Mouse (Mus musculus) lung, adult 2 months (tissue): ENCODE results near the gene Ifih1. TPM values are rescaled to one million over a fixed set of nuclear protein-coding genes. Genes with fewer than 3 reads are reported as not detected.
A peak's percentile ranks its signal among the peaks of the same experiment; 100 is the strongest.

Experiments
- DNase-seq: peaks from one replicate; pipeline ENCODE4 v3.0.0; 2022
- H3K4me1 ChIP-seq: fragments of 200-500 bp; 2 replicates; pipeline ENCODE4 v1.6.1; 2011; ENCODE audit warnings: low read length; ENCODE audit not compliant: control insufficient read depth, insufficient read depth
- H3K4me3 ChIP-seq: fragments of 200-500 bp; replicated peaks from 2 replicates; pipeline ENCODE3; 2011; ENCODE audit warnings: low read depth, mild to moderate bottlenecking, control low read depth, low read length; ENCODE audit errors: extremely low read depth
- CTCF ChIP-seq: fragments of 200-500 bp; IDR thresholded peaks from 2 replicates; pipeline ENCODE4 v1.5.1; 2011; ENCODE audit warnings: mild to moderate bottlenecking, low read length, control low read depth; ENCODE audit not compliant: insufficient read depth
- POLR2A ChIP-seq: fragments of 200-500 bp; IDR thresholded peaks from 2 replicates; pipeline ENCODE4 v1.6.1; 2011; ENCODE audit warnings: low read depth, mild to moderate bottlenecking, control low read depth, low read length, borderline replicate concordance; ENCODE audit errors: extremely low read depth
- WGBS: fragments of 180-500 bp; shearing (Covaris S2); methylation state at CpG from one replicate; pipeline ENCODE4 v1.1.7; 2018; 5-methylcytosine and 5-hydroxymethylcytosine counted together
- polyA plus RNA-seq: library from polyadenylated mRNA; depleted of rRNA; stranded (reverse); fragments of >200 nt; gene quantifications from 2 replicates; pipeline ENCODE4 v1.2.3, GENCODE M21; 2012; rRNA removed

Gene Ifih1
- polyA plus RNA-seq: 7.6 and 9.7 TPM in 2 replicates

DNA sequence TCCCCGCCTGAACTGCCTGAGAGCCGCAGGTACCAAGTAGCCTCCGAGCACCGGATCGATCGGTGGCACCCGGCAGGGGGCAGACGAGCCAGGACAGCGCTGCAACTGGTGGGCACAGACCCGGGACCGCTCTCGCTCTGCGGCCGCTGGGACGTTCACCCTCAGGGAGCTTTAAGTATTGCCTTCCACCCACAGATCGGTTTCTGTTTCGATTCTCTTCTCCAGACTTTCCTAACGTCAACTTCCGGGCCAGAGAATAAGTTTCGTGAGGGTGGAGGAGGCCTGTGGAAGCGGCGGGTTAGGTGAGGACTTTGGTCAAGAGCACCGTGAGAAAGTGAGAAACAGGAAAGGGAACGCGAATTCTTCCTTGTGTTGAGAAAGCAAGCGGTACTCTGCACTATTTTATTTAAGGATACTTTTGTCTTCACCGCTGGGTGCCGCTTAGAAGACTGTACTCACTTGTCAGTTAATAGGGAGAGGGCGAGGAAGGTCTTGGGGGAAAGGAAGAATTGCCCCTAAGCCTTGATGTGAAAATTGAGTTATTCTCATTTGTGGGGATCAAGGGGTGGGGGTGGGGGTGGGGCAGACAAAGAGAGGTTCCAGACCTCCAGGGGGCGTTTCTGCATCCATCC is at the start of gene Ifih1:
TSS of gene Ifih1 (minus strand) at position 242 of the 632 bp plus-strand sequence.
- TF ChIP-seq CTCF (peak; percentile 24; the same call in 1 of the 2 replicates), POLR2A (peak; percentile 75; the same call in 1 of the 2 replicates)
- Histone ChIP-seq H3K4me3 (peak within 1 kb of the TSS; percentile 94), H3K4me1 (peaks cover 7% of the 10 kb centered on the region)
- peak; percentile 71 for DNase-seq
- WGBS: 1% methylated on average over 30 of the region's 30 CpGs

DNA sequence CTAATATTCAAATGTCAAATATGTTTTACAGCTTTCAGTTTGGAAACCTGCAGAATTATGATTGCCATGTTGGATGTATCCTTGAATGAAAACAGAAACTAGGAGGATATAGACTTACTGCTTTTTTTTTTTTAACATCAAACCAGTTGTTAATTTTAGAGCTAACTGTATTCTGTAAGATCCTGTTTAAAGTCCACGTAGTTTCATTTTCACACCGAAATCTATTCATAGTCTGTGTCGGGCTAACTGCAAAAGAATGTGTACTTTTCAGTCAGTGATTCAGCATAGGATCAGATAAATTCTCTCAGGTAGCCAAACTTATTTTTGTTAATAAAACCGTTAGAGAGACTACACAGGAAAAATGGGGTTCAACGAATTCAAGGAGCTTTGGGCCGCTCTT is 39.9 kb upstream of the Ifih1 start:
- Histone ChIP-seq H3K4me3 (no peak overlapping the region), H3K4me1 (no peaks in the 10 kb centered on the region)
- DNase-seq: no peak
- WGBS: 76% methylated on average over 6 of the region's 6 CpGs
- TF ChIP-seq CTCF (no peak), POLR2A (no peak)

DNA sequence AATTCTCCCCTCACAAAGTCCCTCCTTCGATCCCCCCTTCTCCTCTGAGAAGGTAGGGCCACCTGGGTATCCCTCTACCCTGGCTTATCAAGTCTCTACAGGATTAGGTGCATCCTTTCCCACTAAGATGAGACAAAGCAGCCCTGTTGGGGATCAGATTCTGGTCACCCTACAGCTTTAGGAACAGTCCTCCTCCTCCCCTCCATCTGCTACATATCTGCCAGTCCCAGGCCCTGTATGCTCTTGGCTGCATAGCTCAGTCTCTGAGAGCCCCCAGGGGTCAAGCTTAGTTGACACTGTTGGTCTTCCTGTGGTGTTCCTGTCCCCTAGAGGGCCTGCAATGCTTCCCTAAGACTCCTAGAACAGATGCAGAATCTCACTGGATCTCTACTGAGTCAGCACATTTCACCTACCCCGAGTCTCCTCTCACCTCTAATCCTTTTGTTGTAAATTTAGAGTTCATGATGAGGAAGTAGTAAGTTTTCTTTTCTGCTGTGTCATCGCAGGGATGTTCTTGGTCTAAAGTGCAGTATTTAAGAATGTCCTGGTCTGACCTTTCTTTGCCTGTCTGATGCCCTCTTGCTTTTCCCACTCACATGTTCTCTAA is 39.0 kb upstream of the Ifih1 start:
- H3K4me1 ChIP-seq: no peaks in the 10 kb centered on the region
- 47% methylated on average over 3 of the region's 3 CpGs for WGBS
- no peak for DNase-seq

DNA sequence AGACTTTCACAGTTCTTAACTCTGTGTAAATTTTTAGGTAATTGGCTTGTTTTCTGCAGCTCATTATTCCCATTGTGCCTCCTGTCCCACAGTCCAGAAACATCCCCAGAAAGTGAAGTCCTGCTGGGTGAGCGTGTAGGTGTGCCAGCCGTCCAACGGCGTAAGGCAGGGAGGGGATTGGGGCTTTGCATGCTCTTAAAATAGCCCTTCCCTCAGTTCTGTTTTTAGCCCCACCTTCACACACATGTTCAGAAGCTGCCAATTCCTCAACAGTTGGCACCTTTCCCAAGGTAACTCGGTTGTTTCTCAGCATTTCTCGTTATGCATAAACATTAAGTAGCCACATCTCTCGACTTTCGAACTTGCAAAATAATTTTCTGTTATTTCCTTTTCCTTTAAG is 35.6 kb upstream of the Ifih1 start:
- DNase-seq: no peak
- WGBS: 64% methylated on average over 8 of the region's 8 CpGs
- H3K4me3 ChIP-seq: no peak overlapping the region
- TF ChIP-seq CTCF (no peak), POLR2A (no peak)
- no peaks in the 10 kb centered on the region for H3K4me1 ChIP-seq

More for the DNA sequence above, 39.0 kb upstream of the Ifih1 start:
- TF ChIP-seq CTCF (no peak), POLR2A (no peak)
- no peak overlapping the region for H3K4me3 ChIP-seq

DNA sequence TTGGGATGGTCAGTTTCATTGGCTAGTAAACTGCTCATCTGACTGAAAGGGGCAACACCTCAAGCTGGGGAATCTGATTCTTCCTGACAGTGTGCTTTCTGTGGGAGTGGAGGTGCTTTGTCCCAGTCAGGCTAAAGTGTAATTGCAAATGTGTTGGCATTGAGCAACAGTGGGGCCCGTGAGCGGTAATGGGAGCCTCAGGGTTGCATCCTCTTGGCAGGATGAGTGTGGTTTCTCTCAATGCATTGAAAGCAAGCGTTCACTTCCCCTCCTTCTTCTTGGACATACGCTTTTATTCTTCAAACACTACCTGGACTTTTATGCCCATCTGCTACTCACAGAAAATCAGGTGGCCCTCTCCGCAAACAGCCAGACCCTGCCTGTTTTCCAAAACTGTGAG is 26.7 kb upstream of the Ifih1 start:
- H3K4me1 ChIP-seq: no peaks in the 10 kb centered on the region
- WGBS: 83% methylated on average over 5 of the region's 5 CpGs
- DNase-seq: no peak
- H3K4me3 ChIP-seq: no peak overlapping the region
- no peak for TF ChIP-seq POLR2A
- no peak for TF ChIP-seq CTCF

DNA sequence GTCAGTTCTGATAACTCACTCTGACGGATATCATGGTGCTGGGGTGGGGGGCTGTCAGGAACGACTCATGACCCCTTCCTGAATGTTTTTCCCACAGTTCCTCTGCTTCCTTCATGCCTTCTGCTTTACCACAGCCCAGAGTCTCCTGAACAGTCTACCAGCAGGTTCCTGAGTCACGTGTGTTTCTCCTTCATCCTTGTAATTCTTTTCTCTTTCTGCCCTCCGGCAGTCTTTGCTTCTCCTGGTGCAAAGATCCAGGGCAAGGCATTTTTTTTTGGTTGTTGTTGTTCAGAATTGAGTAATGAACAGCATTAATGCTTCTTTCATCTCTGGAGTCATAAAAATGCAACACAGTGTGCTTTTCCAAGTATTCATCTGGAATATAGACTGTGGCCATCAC is 24.7 kb upstream of the Ifih1 start:
- TF ChIP-seq CTCF: no peak

DNA sequence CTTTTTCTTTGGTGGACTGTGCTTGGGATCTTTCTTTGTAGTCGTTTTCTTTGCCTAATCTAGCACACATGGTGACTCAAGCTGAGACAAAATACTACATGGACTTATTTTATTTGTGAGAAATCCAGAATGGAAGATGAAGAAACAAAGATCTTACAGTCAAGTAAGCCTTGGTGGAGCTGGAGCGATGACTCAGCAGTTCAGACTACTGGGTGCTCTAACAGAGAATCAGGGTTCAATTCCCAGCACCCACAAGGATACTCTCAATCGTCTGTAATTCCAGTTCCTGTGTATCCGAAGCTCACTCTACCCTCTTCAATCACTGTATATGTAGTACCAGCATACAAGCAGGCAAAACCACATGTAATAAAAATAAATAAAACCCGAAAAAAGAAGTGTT is 24.2 kb upstream of the Ifih1 start:
- 72% methylated on average over 5 of the region's 5 CpGs for WGBS
- no peaks in the 10 kb centered on the region for H3K4me1 ChIP-seq
- TF ChIP-seq POLR2A: no peak
- no peak for TF ChIP-seq CTCF

More for the DNA sequence above, 24.7 kb upstream of the Ifih1 start:
- no peak overlapping the region for H3K4me3 ChIP-seq
- H3K4me1 ChIP-seq: no peaks in the 10 kb centered on the region
- WGBS: 63% methylated on average over 4 of the region's 4 CpGs
- DNase-seq: no peak

DNA sequence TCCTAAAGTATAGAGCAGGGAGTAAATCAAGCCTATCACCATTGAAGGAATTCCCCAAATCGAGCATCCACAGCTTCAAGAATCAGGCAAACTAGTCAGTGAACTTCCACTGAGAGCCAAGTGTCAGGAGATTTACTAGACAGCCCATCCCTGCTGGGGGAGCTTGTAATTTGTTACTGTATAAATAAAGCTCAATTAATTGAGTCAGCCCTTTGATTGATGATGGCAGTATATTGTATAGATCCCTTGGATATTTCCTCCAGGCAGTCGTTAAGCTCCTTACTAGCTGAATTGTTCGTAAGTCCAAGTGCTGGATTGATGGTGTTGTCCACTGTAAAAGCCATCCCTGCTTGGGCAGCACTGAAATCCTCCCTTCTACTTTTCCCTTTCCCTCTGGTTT is 23.8 kb upstream of the Ifih1 start:
- 69% methylated on average over 3 of the region's 3 CpGs for WGBS
- Histone ChIP-seq H3K4me3 (no peak overlapping the region), H3K4me1 (no peaks in the 10 kb centered on the region)
- no peak for DNase-seq
- TF ChIP-seq POLR2A (no peak), CTCF (no peak)

More for the DNA sequence above, 24.2 kb upstream of the Ifih1 start:
- DNase-seq: no peak
- H3K4me3 ChIP-seq: no peak overlapping the region

DNA sequence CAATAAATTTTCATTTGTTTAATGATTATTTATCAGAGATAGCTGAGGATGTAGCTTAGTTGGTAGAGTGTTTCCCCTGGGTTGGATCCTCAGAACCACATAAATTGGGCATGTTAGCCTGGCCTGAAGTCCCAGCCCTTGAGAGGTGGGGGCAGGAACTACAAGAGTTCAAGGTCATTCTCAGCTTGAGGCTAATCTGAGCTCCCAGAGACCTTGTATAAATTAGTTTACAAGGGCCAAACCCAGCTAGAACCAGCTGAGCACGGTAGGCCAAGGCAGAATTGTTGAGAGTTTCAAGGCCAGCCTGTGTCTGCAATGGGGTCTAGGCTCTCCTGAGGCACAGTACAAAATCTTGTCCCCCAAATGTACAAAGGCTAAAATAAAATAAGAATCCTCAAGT is 19.5 kb upstream of the Ifih1 start:
- 0 out of 2 replicates have a peak, but pooled peaks cover 3% of the 10 kb centered on the region for H3K4me1 ChIP-seq
- DNase-seq: no peak
- TF ChIP-seq CTCF: no peak
- TF ChIP-seq POLR2A: no peak
- 57% methylated on average over 1 of the region's 1 CpGs for WGBS
- no peak overlapping the region for H3K4me3 ChIP-seq

DNA sequence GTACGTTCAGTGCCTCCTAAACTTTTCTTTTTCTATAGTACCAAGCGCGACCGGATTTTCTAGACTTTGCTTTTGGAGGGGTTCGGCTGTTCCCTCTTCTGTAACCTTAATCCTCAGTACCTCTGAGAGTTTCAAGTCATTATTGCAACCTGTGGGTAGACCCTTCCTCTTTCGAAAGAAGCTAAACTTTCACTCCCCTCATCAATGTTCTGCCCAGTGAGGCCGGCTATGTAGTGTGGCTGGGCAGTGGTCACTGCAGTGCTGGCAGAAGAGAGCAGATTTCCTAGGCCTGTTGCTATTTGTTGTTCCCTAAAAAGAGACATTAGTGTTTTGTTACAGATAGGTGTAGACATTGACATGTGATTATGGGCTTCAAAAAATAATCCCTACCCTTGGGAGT is 18.8 kb upstream of the Ifih1 start:
- 67% methylated on average over 7 of the region's 7 CpGs for WGBS
- TF ChIP-seq CTCF (no peak), POLR2A (no peak)
- Histone ChIP-seq H3K4me3 (peak overlapping the region; percentile 8), H3K4me1 (0 out of 2 replicates have a peak, but pooled peaks cover 3% of the 10 kb centered on the region)
- no peak for DNase-seq

DNA sequence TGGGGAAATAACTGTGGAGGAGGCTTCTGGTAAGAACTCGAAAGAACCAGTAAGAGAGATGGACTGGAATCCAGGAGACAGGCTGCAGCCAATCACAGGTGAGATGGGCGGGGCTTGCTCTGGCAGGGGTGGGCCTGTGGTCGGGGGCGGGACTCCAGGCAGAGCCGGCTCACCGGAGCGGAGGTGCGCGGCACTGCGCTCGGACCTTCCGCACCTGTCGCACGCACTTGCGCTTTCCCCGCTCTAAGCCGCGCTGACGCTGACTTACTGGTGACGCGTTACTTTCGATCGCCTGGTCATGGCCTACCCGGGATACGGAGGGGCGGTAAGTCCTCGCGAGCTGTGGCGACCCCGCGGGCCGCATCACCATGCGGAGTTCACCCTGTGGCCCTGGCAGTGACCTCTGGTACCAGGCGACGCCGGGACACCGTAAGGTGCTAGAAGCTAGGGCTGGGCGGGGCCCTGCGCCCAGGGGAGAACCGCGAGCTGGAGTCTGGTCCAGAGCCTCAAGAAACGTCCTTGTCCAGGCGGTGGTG is 18.1 kb upstream of the Ifih1 start, which contains the start of gene Gca:
TSS of gene Gca (plus strand) at position 151 of the 536 bp plus-strand sequence.
- TF ChIP-seq CTCF (no peak), POLR2A (peak; percentile 82; the same call in 1 of the 2 replicates)
- WGBS: 1% methylated on average over 43 of the region's 43 CpGs

More for the DNA sequence above, 18.1 kb upstream of the Ifih1 start, which contains the start of gene Gca:
- Histone ChIP-seq H3K4me1 (0 out of 2 replicates have a peak, but pooled peaks cover 3% of the 10 kb centered on the region), H3K4me3 (peak within 1 kb of the TSS; percentile 95)
- DNase-seq: peak; percentile 83
